Mouse (Mus musculus): ENCODE measurements around the gene Gins1.

DNA sequence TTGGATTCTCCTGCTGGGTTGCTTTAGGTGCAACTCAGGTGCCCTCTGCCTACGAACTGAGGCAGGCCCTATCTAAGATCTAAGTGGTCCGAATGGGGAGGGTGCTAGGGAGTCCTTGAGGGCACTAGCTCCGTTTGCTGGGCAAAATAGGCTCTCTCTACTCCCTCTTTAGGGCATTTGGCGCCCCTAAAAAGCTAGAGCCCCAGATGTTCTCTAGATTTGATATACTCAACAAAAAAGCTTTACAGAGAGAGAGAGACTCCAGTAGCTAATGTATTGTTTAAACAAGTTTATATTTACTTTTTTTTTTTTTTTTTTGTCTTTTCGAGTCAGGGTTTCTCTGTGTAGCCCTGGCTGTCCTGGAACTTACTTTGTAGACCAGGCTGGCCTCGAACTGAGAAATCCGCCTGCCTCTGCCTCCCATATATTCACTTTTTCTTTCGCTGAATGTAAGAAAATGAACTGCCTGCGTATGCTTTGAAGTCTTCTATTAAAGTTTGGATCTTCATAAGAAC is at the start of gene Gins1:
- TF ChIP-seq CTCF (IDR thresholded peaks at IDR 0.05; ENCODE audit: insufficient read depth, low read length), result no peak
- no peak for TF ChIP-seq POLR2A (IDR thresholded peaks at IDR 0.05; ENCODE audit: borderline replicate concordance, extremely low read depth, low read depth, low read length)
